Mouse (Mus musculus) hindbrain, embryonic 16.5 days (tissue): Measurements from ENCODE around the gene Olfr78. TPM values are rescaled to one million over a fixed set of nuclear protein-coding genes. Genes with fewer than 3 reads are reported as not detected.

Experiments used
- ATAC-seq: fragments of 200-750 bp; cut with Nextera tagmentation; 2 replicates; pipeline ENCODE4 v1.8.0; 2017; ENCODE audit warnings: moderate TSS enrichment, moderate library complexity
- H3K27ac ChIP-seq: fragments of 300-500 bp; sonication (generic); 2 replicates; pipeline ENCODE4 v1.5.1; 2014; ENCODE audit warnings: low read depth, mild to moderate bottlenecking, control low read depth, low read length, moderate library complexity
- H3K27me3 ChIP-seq: fragments of 300-500 bp; sonication (generic); replicated peaks from 2 replicates; pipeline ENCODE4 v1.6.1; 2014; ENCODE audit warnings: low read length; ENCODE audit not compliant: control insufficient read depth, insufficient read depth
- H3K36me3 ChIP-seq: fragments of 300-500 bp; sonication (generic); 2 replicates; pipeline ENCODE4 v1.6.1; 2014; ENCODE audit warnings: mild to moderate bottlenecking, low read length, moderate library complexity, mixed read lengths; ENCODE audit not compliant: control insufficient read depth, insufficient read depth
- H3K4me1 ChIP-seq: fragments of 300-500 bp; sonication (generic); 2 replicates; pipeline ENCODE4 v1.6.1; 2014; ENCODE audit warnings: low read depth, low read length; ENCODE audit not compliant: control insufficient read depth, insufficient read depth
- H3K4me2 ChIP-seq: fragments of 300-500 bp; sonication (generic); 2 replicates; pipeline ENCODE4 v1.6.1; 2014; ENCODE audit warnings: mild to moderate bottlenecking, low read length, control low read depth, moderate library complexity
- H3K4me3 ChIP-seq: fragments of 300-500 bp; sonication (generic); 2 replicates; pipeline ENCODE4 v1.5.1; 2014; ENCODE audit warnings: mild to moderate bottlenecking, low read length, control low read depth, moderate library complexity
- H3K9ac ChIP-seq: fragments of 300-500 bp; sonication (generic); 2 replicates; pipeline ENCODE4 v1.6.1; 2014; ENCODE audit warnings: low read depth, mild to moderate bottlenecking, control low read depth, low read length, moderate library complexity
- H3K9me3 ChIP-seq: fragments of 300-500 bp; sonication (generic); 2 replicates; pipeline ENCODE4 v1.6.1; 2014; ENCODE audit warnings: mild to moderate bottlenecking, low read length, moderate library complexity; ENCODE audit not compliant: control insufficient read depth
- WGBS: fragments of 180-500 bp; shearing (Covaris S2); extraction: QIAGEN DNeasy Blood & Tissue Kit; methylation state at CpG from one replicate; pipeline ENCODE4 v1.1.7; 2014; 5-methylcytosine and 5-hydroxymethylcytosine counted together
- polyA plus RNA-seq: library from polyadenylated mRNA; unstranded; fragments of >200 nt; fragmentation: Nextera tagmentation; extraction: Ambion mirVana; gene quantifications from 2 replicates; pipeline ENCODE4 v1.2.1, GENCODE M21; 2015

The Olfr78 gene
- 0.10 and 0.11 TPM in 2 replicates for polyA plus RNA-seq

DNA sequence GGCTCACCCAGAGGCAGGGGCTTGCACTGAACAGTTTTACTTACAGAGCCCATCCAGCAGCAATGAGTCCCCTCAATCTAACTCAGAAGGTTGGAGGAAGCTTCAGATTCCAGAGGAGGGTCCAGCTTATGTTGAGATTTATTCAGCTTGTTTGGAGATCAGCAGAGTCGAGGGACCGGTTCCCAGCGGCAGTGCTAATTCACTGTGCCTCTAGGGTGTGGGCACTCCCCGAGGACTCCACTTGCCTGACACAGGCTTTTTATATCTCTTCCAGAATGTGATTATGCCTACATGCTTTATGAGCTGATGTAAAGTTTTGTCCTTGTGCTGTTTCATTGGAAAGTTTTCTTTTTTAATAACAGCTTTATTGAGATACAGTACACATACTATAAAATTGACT is at the start of gene Olfr78, which contains the start of gene Olfr560:
TSS of gene Olfr78 (minus strand) at position 206 of the 400 bp plus-strand sequence.
TSS of gene Olfr560 (minus strand) at position 101 of the 400 bp plus-strand sequence.
- WGBS: 81% methylated on average over 4 of the region's 4 CpGs

DNA sequence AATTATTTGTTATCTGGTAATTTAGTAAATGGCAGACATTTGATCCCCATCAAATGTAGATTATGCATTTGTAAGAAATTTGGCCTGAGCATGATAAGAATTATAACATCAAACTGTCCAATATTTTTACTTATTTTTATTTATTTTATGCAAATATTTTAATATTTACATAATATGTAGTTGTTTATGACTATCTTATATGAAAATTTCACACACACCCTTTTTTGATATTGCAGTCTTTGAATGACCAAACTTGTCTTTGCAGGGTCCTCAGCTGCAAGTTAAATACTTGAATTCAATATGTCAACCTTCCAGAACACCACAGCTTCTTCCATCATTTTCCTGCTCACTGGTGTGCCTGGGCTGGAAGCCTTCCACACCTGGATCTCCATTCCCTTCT is 43.9 kb upstream of the Olfr78 start, which contains the start of gene Olfr564:
TSS of gene Olfr564 (plus strand) at position 301 of the 400 bp plus-strand sequence.
- H3K4me2 ChIP-seq: no peak within 1 kb of the TSS
- no peak for ATAC-seq

More for the DNA sequence above, at the start of gene Olfr78, which contains the start of gene Olfr560:
- H3K4me1 ChIP-seq: no peaks in the 10 kb centered on the region
- no peak for ATAC-seq
- H3K4me2 ChIP-seq: no peak within 1 kb of the TSS
- H3K27me3 ChIP-seq: no peaks in the 10 kb centered on the region
- H3K4me3 ChIP-seq: no peak within 1 kb of the TSS
- no peaks in the 10 kb centered on the region for H3K9me3 ChIP-seq
- H3K9ac ChIP-seq: no peak within 1 kb of the TSS
- no peaks in the 10 kb centered on the region for H3K36me3 ChIP-seq
- no peak within 1 kb of the TSS for H3K27ac ChIP-seq

DNA sequence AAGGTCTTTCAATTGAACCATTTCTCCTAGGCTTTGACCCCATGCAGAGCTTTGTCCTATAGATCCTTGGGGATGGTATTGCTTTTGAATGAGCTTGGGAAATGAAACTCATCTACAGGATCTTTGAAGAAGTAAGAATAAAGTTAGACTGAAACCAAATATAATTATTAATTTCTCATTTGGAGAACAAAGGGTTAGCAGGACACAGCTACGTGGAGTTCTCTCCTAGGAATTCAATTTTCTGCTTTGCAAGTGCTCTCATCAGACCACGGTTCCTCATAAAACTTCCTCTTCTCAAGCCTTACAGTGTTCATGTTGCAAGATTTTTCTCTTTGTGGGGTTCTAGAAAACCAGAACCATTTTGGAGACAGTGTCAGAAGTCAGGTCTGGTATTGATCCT is 11.7 kb upstream of the Olfr78 start, which contains the start of gene Olfr561:
TSS of gene Olfr561 (plus strand) at position 301 of the 400 bp plus-strand sequence.
- 72% methylated on average over 2 of the region's 2 CpGs for WGBS
- H3K27me3 ChIP-seq: no peaks in the 10 kb centered on the region
- no peaks in the 10 kb centered on the region for H3K4me1 ChIP-seq
- H3K4me2 ChIP-seq: no peak within 1 kb of the TSS
- H3K9ac ChIP-seq: no peak within 1 kb of the TSS
- no peak for ATAC-seq
- H3K36me3 ChIP-seq: no peaks in the 10 kb centered on the region
- no peak within 1 kb of the TSS for H3K4me3 ChIP-seq
- H3K9me3 ChIP-seq: no peaks in the 10 kb centered on the region
- no peak within 1 kb of the TSS for H3K27ac ChIP-seq

More for the DNA sequence above, 43.9 kb upstream of the Olfr78 start, which contains the start of gene Olfr564:
- Histone ChIP-seq H3K9me3 (no peaks in the 10 kb centered on the region), H3K27ac (no peak within 1 kb of the TSS), H3K36me3 (no peaks in the 10 kb centered on the region), H3K4me1 (no peaks in the 10 kb centered on the region), H3K4me3 (no peak within 1 kb of the TSS), H3K9ac (no peak within 1 kb of the TSS), H3K27me3 (no peaks in the 10 kb centered on the region)

- ATAC-seq: no peak
- Histone ChIP-seq H3K27ac (no peak overlapping the region), H3K27me3 (no peaks in the 10 kb centered on the region), H3K4me3 (no peak overlapping the region), H3K9me3 (no peaks in the 10 kb centered on the region), H3K4me2 (no peak overlapping the region), H3K4me1 (no peaks in the 10 kb centered on the region), H3K9ac (no peak overlapping the region), H3K36me3 (no peaks in the 10 kb centered on the region)
- 42% methylated on average over 1 of the region's 1 CpGs for WGBS
These were observed 7.2 kb downstream of the Olfr78 start for GRCm38 (mm10) chr7:102752086-102752485.

- Histone ChIP-seq H3K27ac (no peak overlapping the region), H3K9me3 (no peaks in the 10 kb centered on the region), H3K4me2 (no peak overlapping the region), H3K27me3 (no peaks in the 10 kb centered on the region), H3K9ac (no peak overlapping the region), H3K4me1 (no peaks in the 10 kb centered on the region), H3K4me3 (no peak overlapping the region), H3K36me3 (no peaks in the 10 kb centered on the region)
- WGBS: 60% methylated on average over 2 of the region's 2 CpGs
- no peak for ATAC-seq
These were observed 21.6 kb downstream of the Olfr78 start for GRCm38 (mm10) chr7:102737705-102738104.

DNA sequence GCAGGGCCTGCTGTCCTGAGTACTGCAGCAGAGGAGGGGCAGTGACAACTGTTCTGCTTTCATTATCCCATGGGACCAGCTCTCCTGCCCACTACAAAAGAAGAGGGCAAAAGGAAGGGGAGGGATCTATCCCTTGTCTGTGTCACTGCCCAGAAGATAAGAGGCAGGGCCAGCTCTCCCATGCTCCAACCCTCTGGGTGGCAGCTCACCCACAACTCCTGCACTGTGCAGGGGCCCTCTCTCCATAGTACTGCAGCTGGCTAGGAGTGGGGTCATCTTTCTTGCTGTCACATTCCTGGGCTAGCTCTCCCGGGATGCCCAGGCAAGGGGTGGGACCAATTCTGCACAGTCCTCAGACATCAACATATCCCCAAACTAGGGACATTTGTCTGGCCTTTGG is 25.5 kb downstream of the Olfr78 start:
- Histone ChIP-seq H3K9me3 (no peaks in the 10 kb centered on the region), H3K4me3 (no peak overlapping the region), H3K9ac (no peak overlapping the region), H3K27me3 (no peaks in the 10 kb centered on the region), H3K4me2 (no peak overlapping the region), H3K36me3 (no peaks in the 10 kb centered on the region), H3K27ac (no peak overlapping the region), H3K4me1 (no peaks in the 10 kb centered on the region)
- 52% methylated on average over 1 of the region's 1 CpGs for WGBS
- no peak for ATAC-seq

GRCm38 (mm10) chr7:102727391-102727790 is 31.9 kb downstream of the Olfr78 start, which contains the start of gene Olfr559:
Gene Olfr559 (minus strand): TSS chr7:102727491.
- no peaks in the 10 kb centered on the region for H3K4me1 ChIP-seq
- H3K4me3 ChIP-seq: no peak within 1 kb of the TSS
- H3K9me3 ChIP-seq: no peaks in the 10 kb centered on the region
- H3K27ac ChIP-seq: no peak within 1 kb of the TSS
- no peak within 1 kb of the TSS for H3K4me2 ChIP-seq
- no peak for ATAC-seq
- H3K27me3 ChIP-seq: no peaks in the 10 kb centered on the region
- H3K9ac ChIP-seq: no peak within 1 kb of the TSS
- no peaks in the 10 kb centered on the region for H3K36me3 ChIP-seq

DNA sequence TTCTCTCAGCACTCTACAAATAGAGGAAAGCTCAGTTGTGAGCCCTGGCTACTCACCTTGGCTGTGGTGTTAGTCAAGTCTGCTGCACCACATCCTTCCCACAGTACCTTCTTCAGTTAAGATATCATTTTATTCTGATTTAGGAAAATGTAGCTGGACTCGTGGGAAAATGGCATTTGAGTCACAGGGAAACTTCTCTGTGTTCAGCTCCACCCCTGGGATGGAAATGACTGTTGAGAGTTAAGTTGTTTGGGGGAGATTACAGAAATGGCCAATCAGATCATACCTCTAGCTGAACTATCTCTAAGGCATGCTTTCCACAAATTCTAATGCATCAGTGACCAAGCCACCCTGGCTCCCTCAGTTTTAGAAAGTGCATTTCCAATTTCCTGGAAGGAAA is 40.3 kb downstream of the Olfr78 start, which contains the start of gene Olfr33:
TSS of gene Olfr33 (minus strand) at position 101 of the 400 bp plus-strand sequence.
- H3K4me2 ChIP-seq: no peak within 1 kb of the TSS
- no peak within 1 kb of the TSS for H3K27ac ChIP-seq
- no peaks in the 10 kb centered on the region for H3K4me1 ChIP-seq
- WGBS: 44% methylated on average over 1 of the region's 1 CpGs
- H3K9me3 ChIP-seq: no peaks in the 10 kb centered on the region
- no peak within 1 kb of the TSS for H3K9ac ChIP-seq
- no peaks in the 10 kb centered on the region for H3K27me3 ChIP-seq
- no peaks in the 10 kb centered on the region for H3K36me3 ChIP-seq
- no peak for ATAC-seq
- H3K4me3 ChIP-seq: no peak within 1 kb of the TSS

- ATAC-seq: no peak
- no peak within 1 kb of the TSS for H3K27ac ChIP-seq
- no peaks in the 10 kb centered on the region for H3K27me3 ChIP-seq
- H3K4me3 ChIP-seq: no peak within 1 kb of the TSS
- H3K4me1 ChIP-seq: no peaks in the 10 kb centered on the region
- H3K4me2 ChIP-seq: no peak within 1 kb of the TSS
- H3K36me3 ChIP-seq: no peaks in the 10 kb centered on the region
- H3K9ac ChIP-seq: no peak within 1 kb of the TSS
- H3K9me3 ChIP-seq: no peaks in the 10 kb centered on the region
These were observed 57.4 kb downstream of the Olfr78 start, which contains the start of gene Olfr558 for GRCm38 (mm10) chr7:102701915-102702314. Gene Olfr558 (plus strand): TSS chr7:102702215.
